Mouse (Mus musculus) myocyte (in vitro differentiated cells): ENCODE measurements at regions not wholly inside any gene's neighbourhood (a gene's known extent, or its start where the extent isn't known, plus 50 kb on each side); places are given as distances from the start of the nearest gene placed in this dataset.

Experiments
- E2F4 ChIP-seq: IDR thresholded peaks from one replicate; pipeline ENCODE4 v1.6.1; 2011; ENCODE audit warnings: mild to moderate bottlenecking, control low read depth, moderate library complexity; ENCODE audit not compliant: insufficient read depth
- MAX ChIP-seq: IDR thresholded peaks from one replicate; pipeline ENCODE4 v1.6.1; 2011; ENCODE audit warnings: low read depth, mild to moderate bottlenecking, control low read depth
- MYOD1 ChIP-seq, 3 experiments: IDR thresholded peaks; one replicate each; pipeline ENCODE4 v1.6.1; 2011; ENCODE audit warnings: control low read depth in 2 of 3, low read depth in 2 of 3, mild to moderate bottlenecking in 2 of 3, moderate library complexity in 1 of 3; ENCODE audit not compliant: insufficient read length in 2 of 3, control insufficient read depth in 1 of 3
- MYOG ChIP-seq, 3 experiments: IDR thresholded peaks; one replicate each; pipeline ENCODE4 v1.6.1; 2011; ENCODE audit warnings: control low read depth in 2 of 3, low read depth in 2 of 3, mild to moderate bottlenecking in 2 of 3; ENCODE audit not compliant: insufficient read length in 2 of 3, control insufficient read depth in 1 of 3, insufficient read depth in 1 of 3
- POLR2A ChIP-seq: IDR thresholded peaks from one replicate; pipeline ENCODE4 v1.6.1; 2011; ENCODE audit warnings: low read depth, mild to moderate bottlenecking, control low read depth, moderate library complexity; ENCODE audit not compliant: insufficient read length
- USF1 ChIP-seq: IDR thresholded peaks from one replicate; pipeline ENCODE4 v1.6.1; 2011; ENCODE audit warnings: low read depth, mild to moderate bottlenecking, control low read depth, moderate library complexity

GRCm38 (mm10) chr3:50619061-50619460, 175.6 kb upstream of the Slc7a11 start:
- TF ChIP-seq POLR2A (no peak), E2F4 (no peak), USF1 (no peak), MYOG (IDR thresholded peaks at IDR 0.05; ENCODE audit: control insufficient read depth in 1 of 3, insufficient read depth in 1 of 3, insufficient read length in 2 of 3, low read depth in 2 of 3) (no peak), MAX (no peak), MYOD1 (IDR thresholded peaks at IDR 0.05; ENCODE audit: control insufficient read depth in 1 of 3, insufficient read length in 2 of 3, low read depth in 2 of 3) (no peak)
